Mouse (Mus musculus): ENCODE measurements around the gene Fam13a. TPM values are rescaled to one million over a fixed set of nuclear protein-coding genes. Genes with fewer than 3 reads are reported as not detected.

Fam13a gene
- polyA plus RNA-seq, 1 experiment from 2014 or later: 3.8 TPM

GRCm38 (mm10) chr6:58913971-58914370 lies 110.4 kb downstream of the Fam13a start:
- no peaks in the 10 kb centered on the region for H3K27me3 ChIP-seq (ENCODE audit: control insufficient read depth, insufficient read depth, low read length)
- no peaks in the 10 kb centered on the region for H3K36me3 ChIP-seq (ENCODE audit: control insufficient read depth, insufficient read depth, low read length)
- DNase-seq (ENCODE audit: low spot score, missing footprints) (no peak), ATAC-seq (ENCODE audit: low FRiP score) (no peak)
- H3K4me1 ChIP-seq (ENCODE audit: control insufficient read depth, insufficient read depth, low read length): no peaks in the 10 kb centered on the region
- WGBS: 85% methylated on average over 5 of the region's 5 CpGs
- H3K9ac ChIP-seq (ENCODE audit: low read length): no peak overlapping the region
- no peaks in the 10 kb centered on the region for H3K9me3 ChIP-seq (ENCODE audit: control insufficient read depth, low read length)
- no peak overlapping the region for H3K4me3 ChIP-seq (ENCODE audit: low read depth, low read length)
- H3K27ac ChIP-seq (ENCODE audit: low read depth, low read length): no peak overlapping the region
- no peak overlapping the region for H3K4me2 ChIP-seq

- H3K27me3 ChIP-seq (ENCODE audit: control insufficient read depth, insufficient read depth, low read length): no peaks in the 10 kb centered on the region
- no peak for ATAC-seq (ENCODE audit: low FRiP score)
Observed at GRCm38 (mm10) chr6:58913551-58913950, 110.8 kb downstream of the Fam13a start.

GRCm38 (mm10) chr6:58912842-58913241 lies 111.5 kb downstream of the Fam13a start:
- no peaks in the 10 kb centered on the region for H3K9me3 ChIP-seq (ENCODE audit: control insufficient read depth, low read length)
- ATAC-seq (ENCODE audit: low FRiP score): no peak
- H3K4me2 ChIP-seq: no peak overlapping the region
- no peak overlapping the region for H3K27ac ChIP-seq (ENCODE audit: low read depth, low read length)
- H3K4me1 ChIP-seq (ENCODE audit: control insufficient read depth, insufficient read depth, low read length): no peaks in the 10 kb centered on the region
- WGBS: 75% methylated on average over 5 of the region's 5 CpGs
- DNase-seq (ENCODE audit: low spot score, missing footprints): no peak
- no peak overlapping the region for H3K4me3 ChIP-seq (ENCODE audit: low read depth, low read length)
- H3K9ac ChIP-seq (ENCODE audit: low read length): no peak overlapping the region
- H3K36me3 ChIP-seq (ENCODE audit: control insufficient read depth, insufficient read depth, low read length): no peaks in the 10 kb centered on the region
- no peaks in the 10 kb centered on the region for H3K27me3 ChIP-seq (ENCODE audit: control insufficient read depth, insufficient read depth, low read length)

More at GRCm38 (mm10) chr6:58913551-58913950, 110.8 kb downstream of the Fam13a start:
- Histone ChIP-seq H3K4me2 (no peak overlapping the region), H3K36me3 (ENCODE audit: control insufficient read depth, insufficient read depth, low read length) (no peaks in the 10 kb centered on the region), H3K9me3 (ENCODE audit: control insufficient read depth, low read length) (no peaks in the 10 kb centered on the region), H3K9ac (ENCODE audit: low read length) (no peak overlapping the region), H3K4me3 (ENCODE audit: low read depth, low read length) (no peak overlapping the region), H3K4me1 (ENCODE audit: control insufficient read depth, insufficient read depth, low read length) (no peaks in the 10 kb centered on the region), H3K27ac (ENCODE audit: low read depth, low read length) (no peak overlapping the region)
- 81% methylated on average over 3 of the region's 3 CpGs for WGBS
- DNase-seq (ENCODE audit: low spot score, missing footprints): no peak

DNA sequence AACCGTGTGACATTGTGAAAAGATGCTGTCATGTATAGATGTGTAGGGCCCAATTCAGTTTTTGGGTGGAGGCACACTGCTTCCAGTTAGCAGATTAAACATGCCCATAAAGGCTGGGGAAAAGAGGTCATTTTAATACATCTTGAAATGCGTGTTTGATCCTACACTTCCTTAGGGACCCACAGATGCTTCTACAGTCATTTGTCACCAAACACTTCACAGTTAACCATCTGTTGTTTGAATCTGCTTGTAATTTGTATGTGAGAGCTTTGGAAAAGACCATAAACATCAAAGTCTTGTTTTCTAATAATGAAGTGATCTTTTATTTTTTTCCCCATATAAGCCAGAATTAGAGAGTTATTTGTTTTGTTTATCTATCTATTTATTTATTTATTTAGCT lies 116.6 kb downstream of the Fam13a start:
- Histone ChIP-seq H3K27ac (ENCODE audit: low read depth, low read length) (no peak overlapping the region), H3K4me1 (ENCODE audit: control insufficient read depth, insufficient read depth, low read length) (no peaks in the 10 kb centered on the region), H3K9ac (ENCODE audit: low read length) (no peak overlapping the region), H3K4me2 (no peak overlapping the region), H3K36me3 (ENCODE audit: control insufficient read depth, insufficient read depth, low read length) (0 out of 2 replicates have a peak, but pooled peaks cover 2% of the 10 kb centered on the region), H3K27me3 (ENCODE audit: control insufficient read depth, insufficient read depth, low read length) (no peaks in the 10 kb centered on the region), H3K4me3 (ENCODE audit: low read depth, low read length) (no peak overlapping the region), H3K9me3 (ENCODE audit: control insufficient read depth, low read length) (0 out of 2 replicates have a peak, but pooled peaks cover 4% of the 10 kb centered on the region)
- ATAC-seq (ENCODE audit: low FRiP score): no peak
- WGBS: 74% methylated on average over 2 of the region's 2 CpGs
- no peak for DNase-seq (ENCODE audit: low spot score, missing footprints)

DNA sequence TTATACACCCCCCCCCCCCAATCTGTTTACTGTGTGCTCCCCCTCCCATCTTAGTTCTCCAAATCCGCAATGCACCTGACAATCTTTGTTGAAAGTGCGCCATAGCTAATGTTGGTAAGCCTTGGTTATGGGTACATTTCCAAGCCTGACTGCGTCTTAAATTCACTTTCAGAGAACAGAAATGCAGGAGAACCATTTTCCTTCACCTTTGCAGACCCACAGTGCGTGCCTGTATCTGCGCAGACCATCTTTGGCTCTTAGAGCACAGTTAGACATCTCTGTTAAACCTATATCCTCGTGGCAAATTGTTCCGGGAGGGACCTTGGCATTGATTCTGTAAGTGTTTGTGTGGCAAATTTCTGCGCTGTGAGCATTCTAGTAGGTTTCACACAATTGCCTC lies 117.0 kb downstream of the Fam13a start:
- 0 out of 2 replicates have a peak, but pooled peaks cover 4% of the 10 kb centered on the region for H3K9me3 ChIP-seq (ENCODE audit: control insufficient read depth, low read length)
- H3K36me3 ChIP-seq (ENCODE audit: control insufficient read depth, insufficient read depth, low read length): 0 out of 2 replicates have a peak, but pooled peaks cover 2% of the 10 kb centered on the region
- DNase-seq (ENCODE audit: low spot score, missing footprints) (no peak), ATAC-seq (ENCODE audit: low FRiP score) (no peak)
- peak overlapping the region; percentile 47; the same call in 1 of the 2 replicates for H3K4me3 ChIP-seq (ENCODE audit: low read depth, low read length)
- no peak overlapping the region for H3K27ac ChIP-seq (ENCODE audit: low read depth, low read length)
- no peaks in the 10 kb centered on the region for H3K27me3 ChIP-seq (ENCODE audit: control insufficient read depth, insufficient read depth, low read length)
- H3K4me1 ChIP-seq (ENCODE audit: control insufficient read depth, insufficient read depth, low read length): no peaks in the 10 kb centered on the region
- no peak overlapping the region for H3K9ac ChIP-seq (ENCODE audit: low read length)
- H3K4me2 ChIP-seq: peak overlapping the region; percentile 59
- WGBS: 77% methylated on average over 8 of the region's 8 CpGs

GRCm38 (mm10) chr6:58906852-58907261 lies 117.5 kb downstream of the Fam13a start, which contains the start of gene Nap1l5:
TSS of gene Nap1l5 (minus strand) at chr6:58907076.
- WGBS: 50% methylated on average over 34 of the region's 34 CpGs
- H3K4me3 ChIP-seq (ENCODE audit: low read depth, low read length): peak within 1 kb of the TSS; percentile 47
- no peaks in the 10 kb centered on the region for H3K27me3 ChIP-seq (ENCODE audit: control insufficient read depth, insufficient read depth, low read length)
- H3K9ac ChIP-seq (ENCODE audit: low read length): peak within 1 kb of the TSS; percentile 52
- no peak within 1 kb of the TSS for H3K27ac ChIP-seq (ENCODE audit: low read depth, low read length)
- peak; percentile 92 for DNase-seq (ENCODE audit: low spot score, missing footprints)
- H3K4me1 ChIP-seq (ENCODE audit: control insufficient read depth, insufficient read depth, low read length): no peaks in the 10 kb centered on the region
- peak; percentile 89 for ATAC-seq (ENCODE audit: low FRiP score)
- 0 out of 2 replicates have a peak, but pooled peaks cover 2% of the 10 kb centered on the region for H3K36me3 ChIP-seq (ENCODE audit: control insufficient read depth, insufficient read depth, low read length)
- H3K9me3 ChIP-seq (ENCODE audit: control insufficient read depth, low read length): 0 out of 2 replicates have a peak, but pooled peaks cover 4% of the 10 kb centered on the region
- H3K4me2 ChIP-seq: peak within 1 kb of the TSS; percentile 59

- DNase-seq (ENCODE audit: low spot score, missing footprints) (no peak), ATAC-seq (ENCODE audit: low FRiP score) (no peak)
- Histone ChIP-seq H3K27me3 (ENCODE audit: control insufficient read depth, insufficient read depth, low read length) (no peaks in the 10 kb centered on the region), H3K9ac (ENCODE audit: low read length) (no peak overlapping the region), H3K9me3 (ENCODE audit: control insufficient read depth, low read length) (0 out of 2 replicates have a peak, but pooled peaks cover 4% of the 10 kb centered on the region), H3K27ac (ENCODE audit: low read depth, low read length) (no peak overlapping the region), H3K4me2 (no peak overlapping the region), H3K4me1 (ENCODE audit: control insufficient read depth, insufficient read depth, low read length) (no peaks in the 10 kb centered on the region), H3K36me3 (ENCODE audit: control insufficient read depth, insufficient read depth, low read length) (0 out of 2 replicates have a peak, but pooled peaks cover 2% of the 10 kb centered on the region), H3K4me3 (ENCODE audit: low read depth, low read length) (no peak overlapping the region)
- 55% methylated on average over 3 of the region's 3 CpGs for WGBS
Observed at GRCm38 (mm10) chr6:58904551-58904950, 119.8 kb downstream of the Fam13a start.

DNA sequence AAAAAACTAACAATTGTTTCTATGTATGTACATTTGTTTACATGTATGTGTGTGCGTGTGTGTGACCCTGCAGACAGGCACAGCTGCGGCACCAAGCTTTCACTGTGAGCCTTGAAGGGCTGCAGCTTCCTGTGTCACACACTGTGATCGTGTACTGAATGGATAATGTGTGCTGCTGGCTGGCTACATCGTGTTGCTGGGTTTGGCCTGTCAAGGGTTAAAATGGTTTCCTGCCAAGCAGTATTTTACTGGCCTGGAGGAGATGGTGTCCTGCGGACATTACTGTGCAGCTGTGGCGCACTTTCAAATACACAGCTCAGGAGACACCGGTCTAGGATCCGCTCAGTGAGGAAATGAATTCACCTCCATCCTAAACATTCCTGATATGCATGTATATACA lies 121.2 kb downstream of the Fam13a start:
- Histone ChIP-seq H3K36me3 (ENCODE audit: control insufficient read depth, insufficient read depth, low read length) (0 out of 2 replicates have a peak, but pooled peaks cover 2% of the 10 kb centered on the region), H3K27me3 (ENCODE audit: control insufficient read depth, insufficient read depth, low read length) (no peaks in the 10 kb centered on the region), H3K9me3 (ENCODE audit: control insufficient read depth, low read length) (0 out of 2 replicates have a peak, but pooled peaks cover 4% of the 10 kb centered on the region), H3K4me3 (ENCODE audit: low read depth, low read length) (no peak overlapping the region), H3K27ac (ENCODE audit: low read depth, low read length) (no peak overlapping the region), H3K4me2 (no peak overlapping the region), H3K9ac (ENCODE audit: low read length) (no peak overlapping the region), H3K4me1 (ENCODE audit: control insufficient read depth, insufficient read depth, low read length) (no peaks in the 10 kb centered on the region)
- WGBS: 45% methylated on average over 8 of the region's 8 CpGs
- peak; percentile 85 for ATAC-seq (ENCODE audit: low FRiP score)
- peak; percentile 88 for DNase-seq (ENCODE audit: low spot score, missing footprints)

DNA sequence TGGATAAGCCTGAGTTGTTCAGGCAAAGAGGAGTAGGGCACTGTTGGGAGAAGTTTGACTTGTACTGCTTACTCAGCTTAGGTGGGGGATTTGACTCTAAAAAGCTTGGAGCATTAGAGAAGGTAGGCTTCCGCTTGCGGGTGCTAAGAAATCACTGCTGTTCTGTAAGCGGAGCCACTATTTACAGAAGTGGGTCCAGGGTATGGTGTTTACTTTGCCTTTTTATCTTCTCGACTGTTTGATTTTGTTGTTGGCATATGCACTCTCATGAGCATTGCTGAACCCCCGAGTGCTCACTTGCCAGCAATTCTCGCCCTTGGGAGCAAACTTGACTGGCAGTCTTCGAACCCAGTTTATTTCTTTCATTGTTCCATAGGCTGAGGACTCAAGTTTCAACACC lies 123.8 kb downstream of the Fam13a start:
- 93% methylated on average over 7 of the region's 7 CpGs for WGBS
- ATAC-seq (ENCODE audit: low FRiP score): no peak
- DNase-seq (ENCODE audit: low spot score, missing footprints): no peak
- H3K27me3 ChIP-seq (ENCODE audit: control insufficient read depth, insufficient read depth, low read length): no peaks in the 10 kb centered on the region
- H3K27ac ChIP-seq (ENCODE audit: low read depth, low read length): no peak overlapping the region
- H3K36me3 ChIP-seq (ENCODE audit: control insufficient read depth, insufficient read depth, low read length): no peaks in the 10 kb centered on the region
- no peaks in the 10 kb centered on the region for H3K9me3 ChIP-seq (ENCODE audit: control insufficient read depth, low read length)
- no peaks in the 10 kb centered on the region for H3K4me1 ChIP-seq (ENCODE audit: control insufficient read depth, insufficient read depth, low read length)
- no peak overlapping the region for H3K4me3 ChIP-seq (ENCODE audit: low read depth, low read length)
- H3K4me2 ChIP-seq: no peak overlapping the region
- H3K9ac ChIP-seq (ENCODE audit: low read length): no peak overlapping the region
